Mouse (Mus musculus): ENCODE results near the gene Gm15517. TPM values are rescaled to one million over a fixed set of nuclear protein-coding genes. Genes with fewer than 3 reads are reported as not detected.
"Not testable (repeated sequence)": the region's sequence is repeated elsewhere in the genome, so short reads cannot be mapped to it uniquely, and the experiment has no call there.

Gm15517 gene
- polyA plus RNA-seq, 1 experiment from 2014 or later: not detected

DNA sequence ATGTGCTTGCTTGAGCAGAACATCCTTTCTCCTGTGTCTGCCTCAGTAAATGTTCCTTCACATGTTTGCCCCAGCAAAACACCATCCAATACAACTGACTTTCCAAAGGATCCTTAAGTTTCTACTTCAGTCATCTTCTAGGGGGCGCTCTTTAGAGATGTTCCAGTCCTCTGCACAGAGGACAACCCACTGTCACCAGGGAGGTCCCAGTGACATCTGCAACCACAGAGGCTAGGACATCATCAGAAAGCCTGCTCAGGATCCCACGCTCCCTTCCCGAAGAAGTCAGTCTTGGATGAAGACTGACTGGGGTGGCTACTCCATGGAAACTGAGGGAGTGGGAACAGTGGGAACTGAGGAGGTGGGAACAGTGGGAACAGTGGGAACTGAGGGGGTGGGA is 14.3 kb downstream of the Gm15517 start:
- H3K9ac ChIP-seq (ENCODE audit: low read depth, low read length): no peak overlapping the region
- peaks cover 13% of the 10 kb centered on the region for H3K27me3 ChIP-seq (ENCODE audit: control insufficient read depth, insufficient read depth, low read length)
- no peak overlapping the region for H3K27ac ChIP-seq (ENCODE audit: low read depth, low read length)
- no peaks in the 10 kb centered on the region for H3K4me1 ChIP-seq (ENCODE audit: control insufficient read depth, insufficient read depth, low read length)
- 82% methylated on average over 3 of the region's 3 CpGs for WGBS
- H3K36me3 ChIP-seq (ENCODE audit: control insufficient read depth, insufficient read depth, low read length): no peaks in the 10 kb centered on the region
- H3K4me3 ChIP-seq (ENCODE audit: low read length): no peak overlapping the region
- no peak for ATAC-seq (ENCODE audit: low FRiP score, low TSS enrichment)
- H3K4me2 ChIP-seq (replicated peaks; ENCODE audit: low read depth, low read length): no peak overlapping the region
- H3K9me3 ChIP-seq (ENCODE audit: control insufficient read depth, low read length): peaks cover 2% of the 10 kb centered on the region; the same call in 1 of the 2 replicates

DNA sequence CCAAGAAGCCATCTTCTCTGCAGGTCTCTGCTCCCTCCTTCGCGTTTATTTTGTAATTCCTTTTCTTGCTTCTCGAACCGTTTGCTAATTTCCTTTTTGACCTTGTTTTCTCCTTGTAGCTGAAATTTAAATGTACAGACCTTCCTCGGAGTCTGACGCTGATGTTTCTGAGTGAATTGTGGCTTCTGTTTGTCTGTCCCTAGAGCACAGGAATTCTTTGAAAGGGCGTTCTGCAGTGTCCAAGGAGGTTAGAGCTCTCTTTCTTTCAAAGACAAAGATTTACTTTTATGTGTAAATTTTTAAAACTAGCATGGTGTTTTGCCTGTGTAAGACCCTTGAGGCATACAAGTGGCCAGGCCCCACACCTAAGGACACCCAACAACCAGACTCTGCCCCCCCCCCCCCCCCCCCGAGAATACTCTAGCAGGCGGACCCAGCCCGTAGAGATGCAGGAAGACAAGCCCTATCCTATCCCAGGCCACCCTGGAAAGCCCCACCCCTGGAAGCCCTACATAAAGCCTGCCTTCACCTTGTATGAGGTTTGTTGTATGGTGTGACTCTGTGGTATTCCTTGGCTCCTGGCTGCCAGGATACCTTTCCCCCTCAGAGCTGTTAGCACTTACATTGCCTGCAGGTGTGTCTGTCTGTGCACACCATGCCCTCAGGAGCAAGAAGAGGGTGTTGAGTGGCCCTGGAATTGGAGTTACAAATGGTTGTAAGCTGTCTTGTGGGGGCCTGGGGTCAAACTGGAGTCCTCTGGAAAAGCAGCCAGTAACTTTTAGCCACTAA is 15.4 kb downstream of the Gm15517 start:
- Histone ChIP-seq H3K4me1 (ENCODE audit: control insufficient read depth, insufficient read depth, low read length) (no peaks in the 10 kb centered on the region), H3K36me3 (ENCODE audit: control insufficient read depth, insufficient read depth, low read length) (no peaks in the 10 kb centered on the region), H3K9me3 (ENCODE audit: control insufficient read depth, low read length) (peaks cover 2% of the 10 kb centered on the region; the same call in 1 of the 2 replicates), H3K27me3 (ENCODE audit: control insufficient read depth, insufficient read depth, low read length) (peaks cover 13% of the 10 kb centered on the region), H3K27ac (ENCODE audit: low read depth, low read length) (no peak overlapping the region), H3K9ac (ENCODE audit: low read depth, low read length) (no peak overlapping the region), H3K4me3 (ENCODE audit: low read length) (no peak overlapping the region), H3K4me2 (replicated peaks; ENCODE audit: low read depth, low read length) (no peak overlapping the region)
- ATAC-seq (ENCODE audit: low FRiP score, low TSS enrichment): no peak
- 74% methylated on average over 10 of the region's 10 CpGs for WGBS

DNA sequence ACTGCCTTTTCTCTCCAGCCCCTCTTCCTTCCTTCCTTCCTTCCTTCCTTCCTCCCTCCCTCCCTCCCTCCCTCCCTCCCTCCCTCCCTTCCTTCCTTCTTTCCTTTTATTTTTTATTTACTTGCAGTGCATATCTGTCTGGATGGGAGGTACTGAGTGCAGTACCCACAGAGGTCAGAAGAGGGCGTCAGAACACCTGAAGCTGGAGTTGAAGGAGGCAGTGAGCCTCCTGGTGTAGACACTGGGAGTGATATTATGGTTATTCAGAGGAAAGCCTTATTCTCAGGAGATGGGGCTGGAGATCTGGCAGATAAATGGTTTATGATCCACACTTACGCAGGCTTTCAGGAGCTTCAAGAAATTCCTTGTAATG is 16.0 kb downstream of the Gm15517 start:
- Histone ChIP-seq H3K9me3 (ENCODE audit: control insufficient read depth, low read length) (peaks cover 2% of the 10 kb centered on the region; the same call in 1 of the 2 replicates), H3K4me2 (replicated peaks; ENCODE audit: low read depth, low read length) (no peak overlapping the region), H3K4me1 (ENCODE audit: control insufficient read depth, insufficient read depth, low read length) (no peaks in the 10 kb centered on the region), H3K27ac (ENCODE audit: low read depth, low read length) (no peak overlapping the region), H3K27me3 (ENCODE audit: control insufficient read depth, insufficient read depth, low read length) (peaks cover 13% of the 10 kb centered on the region), H3K9ac (ENCODE audit: low read depth, low read length) (no peak overlapping the region), H3K4me3 (ENCODE audit: low read length) (no peak overlapping the region), H3K36me3 (ENCODE audit: control insufficient read depth, insufficient read depth, low read length) (no peaks in the 10 kb centered on the region)
- no peak for ATAC-seq (ENCODE audit: low FRiP score, low TSS enrichment)
- 46% methylated on average over 2 of the region's 2 CpGs for WGBS

DNA sequence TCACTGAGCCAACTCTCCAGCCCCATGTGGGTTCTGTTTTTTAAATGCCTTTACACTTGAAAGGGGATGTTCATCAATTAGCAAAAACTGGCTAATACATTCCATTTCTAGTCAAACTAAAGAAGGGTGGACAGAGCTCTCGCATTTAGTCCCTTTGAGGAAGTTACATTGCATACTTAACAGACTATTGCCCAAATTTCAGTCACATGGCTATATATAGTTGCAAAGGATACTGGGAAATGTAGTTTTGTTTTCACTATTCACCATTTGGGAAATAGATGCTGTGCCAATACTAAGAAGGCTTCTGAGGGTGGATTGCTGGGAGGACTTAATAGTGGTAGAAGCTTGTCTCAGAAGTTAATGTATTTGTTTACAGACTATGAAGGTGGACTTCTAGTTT is 19.7 kb downstream of the Gm15517 start:
- H3K9ac ChIP-seq (ENCODE audit: low read depth, low read length): no peak overlapping the region
- H3K4me1 ChIP-seq (ENCODE audit: control insufficient read depth, insufficient read depth, low read length): no peaks in the 10 kb centered on the region
- H3K9me3 ChIP-seq (ENCODE audit: control insufficient read depth, low read length): peaks cover 2% of the 10 kb centered on the region; the same call in 1 of the 2 replicates
- no peak overlapping the region for H3K27ac ChIP-seq (ENCODE audit: low read depth, low read length)
- H3K27me3 ChIP-seq (ENCODE audit: control insufficient read depth, insufficient read depth, low read length): no peaks in the 10 kb centered on the region
- 59% methylated on average over 1 of the region's 1 CpGs for WGBS
- H3K4me3 ChIP-seq (ENCODE audit: low read length): no peak overlapping the region
- H3K36me3 ChIP-seq (ENCODE audit: control insufficient read depth, insufficient read depth, low read length): no peaks in the 10 kb centered on the region
- H3K4me2 ChIP-seq (replicated peaks; ENCODE audit: low read depth, low read length): no peak overlapping the region
- no peak for ATAC-seq (ENCODE audit: low FRiP score, low TSS enrichment)

DNA sequence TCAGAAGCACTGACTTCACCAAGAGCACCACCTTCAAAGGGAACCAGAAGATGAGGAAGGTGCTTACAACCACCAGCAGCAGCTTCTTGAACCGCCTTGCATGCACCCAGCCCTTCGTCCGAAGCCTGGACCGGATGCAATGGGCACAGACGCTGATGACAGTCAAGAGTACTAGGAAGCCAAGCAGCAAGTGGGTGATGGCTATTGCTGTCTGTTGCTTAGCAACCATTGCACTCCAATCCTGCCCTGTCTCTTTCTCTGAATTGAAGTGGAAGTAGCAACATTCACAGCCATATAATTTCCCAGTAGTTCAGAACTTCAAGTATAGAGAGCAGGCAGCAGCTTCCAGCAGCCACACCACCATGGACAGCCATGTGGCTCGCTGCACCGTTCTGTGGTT is 20.3 kb downstream of the Gm15517 start:
- no peak overlapping the region for H3K27ac ChIP-seq (ENCODE audit: low read depth, low read length)
- no peaks in the 10 kb centered on the region for H3K4me1 ChIP-seq (ENCODE audit: control insufficient read depth, insufficient read depth, low read length)
- H3K36me3 ChIP-seq (ENCODE audit: control insufficient read depth, insufficient read depth, low read length): no peaks in the 10 kb centered on the region
- H3K27me3 ChIP-seq (ENCODE audit: control insufficient read depth, insufficient read depth, low read length): no peaks in the 10 kb centered on the region
- no peak overlapping the region for H3K9ac ChIP-seq (ENCODE audit: low read depth, low read length)
- H3K9me3 ChIP-seq (ENCODE audit: control insufficient read depth, low read length): peaks cover 2% of the 10 kb centered on the region; the same call in 1 of the 2 replicates
- no peak overlapping the region for H3K4me3 ChIP-seq (ENCODE audit: low read length)
- no peak for ATAC-seq (ENCODE audit: low FRiP score, low TSS enrichment)
- WGBS: 79% methylated on average over 7 of the region's 7 CpGs
- H3K4me2 ChIP-seq (replicated peaks; ENCODE audit: low read depth, low read length): no peak overlapping the region

DNA sequence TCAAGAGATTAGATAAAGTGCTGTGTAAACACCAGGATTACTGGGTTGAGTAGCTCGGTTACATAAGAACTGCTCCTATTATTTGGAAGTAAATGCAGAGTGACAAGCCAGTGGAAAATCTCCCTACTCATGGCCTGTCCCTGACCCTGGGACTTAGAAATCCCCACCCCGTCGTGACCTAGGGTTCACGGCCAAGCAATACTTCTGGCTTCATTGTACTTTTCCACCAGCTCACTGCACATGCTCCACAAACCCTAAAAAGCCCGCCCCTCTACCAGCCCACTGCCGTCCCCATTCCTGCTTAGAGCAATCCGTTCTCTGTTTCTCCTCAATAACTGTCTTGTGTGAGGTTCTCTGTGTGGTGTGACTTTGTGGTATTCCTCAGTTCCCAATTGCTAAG is 26.5 kb downstream of the Gm15517 start:
- WGBS: 76% methylated on average over 7 of the region's 7 CpGs
- H3K4me2 ChIP-seq (replicated peaks; ENCODE audit: low read depth, low read length): no peak overlapping the region
- no peaks in the 10 kb centered on the region for H3K9me3 ChIP-seq (ENCODE audit: control insufficient read depth, low read length)
- no peak overlapping the region for H3K27ac ChIP-seq (ENCODE audit: low read depth, low read length)
- no peaks in the 10 kb centered on the region for H3K27me3 ChIP-seq (ENCODE audit: control insufficient read depth, insufficient read depth, low read length)
- no peaks in the 10 kb centered on the region for H3K4me1 ChIP-seq (ENCODE audit: control insufficient read depth, insufficient read depth, low read length)
- no peak overlapping the region for H3K4me3 ChIP-seq (ENCODE audit: low read length)
- H3K36me3 ChIP-seq (ENCODE audit: control insufficient read depth, insufficient read depth, low read length): no peaks in the 10 kb centered on the region
- no peak overlapping the region for H3K9ac ChIP-seq (ENCODE audit: low read depth, low read length)
- ATAC-seq (ENCODE audit: low FRiP score, low TSS enrichment): no peak

DNA sequence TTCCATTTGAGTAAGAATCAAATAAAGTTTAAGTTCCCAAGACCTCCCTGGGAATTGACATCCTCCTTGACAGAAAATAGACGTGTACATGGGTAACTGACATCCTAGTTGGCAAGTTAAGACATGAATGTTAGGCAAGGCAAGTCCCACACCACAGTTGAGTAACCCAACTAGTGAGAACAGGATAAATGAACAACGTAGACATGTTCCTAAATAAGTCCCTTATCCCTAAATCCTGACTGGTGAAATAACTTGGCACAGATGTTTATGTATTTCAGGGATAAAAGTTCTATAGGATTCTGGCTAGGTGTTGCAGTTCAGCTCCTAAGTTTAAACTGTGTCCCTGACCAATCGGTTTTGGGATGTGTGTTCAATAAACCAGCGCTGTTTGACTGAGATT is 29.7 kb downstream of the Gm15517 start:
- Histone ChIP-seq H3K4me3 (ENCODE audit: low read length) (no peak overlapping the region), H3K27ac (ENCODE audit: low read depth, low read length) (no peak overlapping the region), H3K4me2 (replicated peaks; ENCODE audit: low read depth, low read length) (no peak overlapping the region), H3K4me1 (ENCODE audit: control insufficient read depth, insufficient read depth, low read length) (no peaks in the 10 kb centered on the region), H3K27me3 (ENCODE audit: control insufficient read depth, insufficient read depth, low read length) (no peaks in the 10 kb centered on the region), H3K9ac (ENCODE audit: low read depth, low read length) (no peak overlapping the region), H3K9me3 (ENCODE audit: control insufficient read depth, low read length) (no peaks in the 10 kb centered on the region), H3K36me3 (ENCODE audit: control insufficient read depth, insufficient read depth, low read length) (no peaks in the 10 kb centered on the region)
- ATAC-seq (ENCODE audit: low FRiP score, low TSS enrichment): no peak
- WGBS: 80% methylated on average over 4 of the region's 4 CpGs

DNA sequence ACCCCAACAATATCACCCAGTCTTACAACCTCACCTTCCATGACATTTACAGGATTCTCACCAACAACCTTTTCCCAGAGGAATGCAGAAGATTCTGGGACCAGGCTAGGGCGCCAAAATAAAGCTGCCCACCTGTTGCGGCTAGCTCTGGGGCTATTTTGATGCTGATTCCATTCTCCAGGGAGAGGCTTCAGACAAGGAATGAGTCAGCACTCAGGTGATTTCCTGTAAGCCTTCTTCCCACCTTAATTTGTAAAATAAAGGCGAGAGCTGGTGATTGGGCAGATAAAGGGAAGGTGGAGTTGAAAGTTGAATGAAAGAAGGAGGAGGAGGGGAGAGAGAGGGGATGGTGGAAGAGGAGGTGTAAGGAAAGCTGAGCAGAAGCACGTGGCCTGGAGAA is 30.2 kb downstream of the Gm15517 start:
- Histone ChIP-seq H3K4me1 (ENCODE audit: control insufficient read depth, insufficient read depth, low read length) (no peaks in the 10 kb centered on the region), H3K4me3 (ENCODE audit: low read length) (no peak overlapping the region), H3K9ac (ENCODE audit: low read depth, low read length) (no peak overlapping the region), H3K27me3 (ENCODE audit: control insufficient read depth, insufficient read depth, low read length) (no peaks in the 10 kb centered on the region), H3K9me3 (ENCODE audit: control insufficient read depth, low read length) (no peaks in the 10 kb centered on the region), H3K36me3 (ENCODE audit: control insufficient read depth, insufficient read depth, low read length) (no peaks in the 10 kb centered on the region), H3K27ac (ENCODE audit: low read depth, low read length) (no peak overlapping the region), H3K4me2 (replicated peaks; ENCODE audit: low read depth, low read length) (no peak overlapping the region)
- ATAC-seq (ENCODE audit: low FRiP score, low TSS enrichment): no peak
- 53% methylated on average over 4 of the region's 4 CpGs for WGBS

DNA sequence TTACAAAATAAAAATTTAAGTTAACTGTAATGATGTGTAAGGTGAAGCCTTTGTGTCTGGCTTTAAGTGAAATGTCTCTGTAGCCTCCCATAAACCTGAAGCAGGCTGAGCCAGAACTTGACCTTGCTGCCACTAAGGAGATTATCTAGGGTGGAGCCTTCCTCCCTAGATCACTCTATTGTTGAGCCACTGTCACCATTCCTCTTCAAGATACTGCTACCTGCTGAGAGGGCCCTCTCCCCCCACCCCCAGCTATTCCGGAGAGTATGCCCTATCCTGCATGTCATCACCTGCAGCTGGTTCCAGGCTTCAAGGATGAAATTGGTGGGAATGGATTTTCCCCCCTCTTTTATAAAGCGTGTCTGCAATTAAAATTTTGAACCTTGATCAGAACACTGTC is 36.3 kb downstream of the Gm15517 start:
- H3K36me3 ChIP-seq (ENCODE audit: control insufficient read depth, insufficient read depth, low read length); H3K9ac ChIP-seq (ENCODE audit: low read depth, low read length); ATAC-seq (ENCODE audit: low FRiP score, low TSS enrichment); H3K27me3 ChIP-seq (ENCODE audit: control insufficient read depth, insufficient read depth, low read length); H3K4me1 ChIP-seq (ENCODE audit: control insufficient read depth, insufficient read depth, low read length); H3K9me3 ChIP-seq (ENCODE audit: control insufficient read depth, low read length); H3K27ac ChIP-seq (ENCODE audit: low read depth, low read length); H3K4me3 ChIP-seq (ENCODE audit: low read length); H3K4me2 ChIP-seq (replicated peaks; ENCODE audit: low read depth, low read length): not testable (repeated sequence)
- WGBS: 84% methylated on average over 2 of the region's 2 CpGs

All from kidney, embryonic 14.5 days (tissue).